Mouse (Mus musculus) kidney, postnatal 0 days (tissue): ENCODE measurements at regions not wholly inside any gene's neighbourhood (a gene's known extent, or its start where the extent isn't known, plus 50 kb on each side); places are given as distances from the start of the nearest gene placed in this dataset.

Experiments used
- ATAC-seq: fragments of 200-750 bp; cut with Nextera tagmentation; replicated peaks from 2 replicates; pipeline ENCODE4 v1.8.0; 2017; ENCODE audit warnings: low read depth, moderate number of reproducible peaks, moderate TSS enrichment, moderate library complexity; ENCODE audit not compliant: low FRiP score
- DNase-seq: peaks from one replicate; pipeline ENCODE4 v3.0.0-alpha.2; 2016; ENCODE audit warnings: low spot score
- H3K27ac ChIP-seq: fragments of 300-500 bp; sonication (generic); 2 replicates; pipeline ENCODE4 v1.5.1; 2014; ENCODE audit warnings: mild to moderate bottlenecking
- H3K27me3 ChIP-seq: fragments of 300-500 bp; sonication (generic); 2 replicates; pipeline ENCODE4 v1.6.1; 2014; ENCODE audit warnings: low read length, mixed read lengths; ENCODE audit not compliant: insufficient read depth
- H3K36me3 ChIP-seq: fragments of 300-500 bp; sonication (generic); 2 replicates; pipeline ENCODE4 v1.6.1; 2014; ENCODE audit warnings: low read length, mixed read lengths; ENCODE audit not compliant: insufficient read depth
- H3K4me1 ChIP-seq: fragments of 300-500 bp; sonication (generic); replicated peaks from 2 replicates; pipeline ENCODE4 v1.6.1; 2014; ENCODE audit warnings: antibody characterized with exemption, low read length, mixed read lengths; ENCODE audit not compliant: insufficient read depth
- H3K4me2 ChIP-seq: fragments of 300-500 bp; sonication (generic); 2 replicates; pipeline ENCODE4 v1.6.1; 2014; ENCODE audit warnings: mild to moderate bottlenecking, low read length, moderate library complexity, mixed read lengths
- H3K4me3 ChIP-seq: fragments of 300-500 bp; sonication (generic); replicated peaks from 2 replicates; pipeline ENCODE4 v1.5.1; 2014; ENCODE audit warnings: low read depth, low read length
- H3K9ac ChIP-seq: fragments of 300-500 bp; sonication (generic); 2 replicates; pipeline ENCODE4 v1.6.1; 2014; ENCODE audit warnings: low read depth, low read length
- H3K9me3 ChIP-seq: fragments of 300-500 bp; sonication (generic); replicated peaks from 2 replicates; pipeline ENCODE4 v1.6.1; 2016; ENCODE audit warnings: low read length, inconsistent platforms, mixed read lengths
- CTCF ChIP-seq: IDR thresholded peaks from 2 replicates; pipeline ENCODE4 v1.5.1; 2016; ENCODE audit warnings: antibody characterized with exemption, low read depth, mild to moderate bottlenecking, moderate library complexity
- WGBS: fragments of 180-500 bp; shearing (Covaris S2); extraction: QIAGEN DNeasy Blood & Tissue Kit; methylation state at CpG from one replicate; pipeline ENCODE4 v1.1.7; 2014; 5-methylcytosine and 5-hydroxymethylcytosine counted together

GRCm38 (mm10) chr4:106133746-106134730 lies 182.0 kb upstream of the Usp24 start:
- DNase-seq = no peak
- TF ChIP-seq CTCF = no peak
- no peaks in the 10 kb centered on the region for H3K27me3 ChIP-seq

GRCm38 (mm10) chr4:106142741-106143140 lies 173.3 kb upstream of the Usp24 start:
- no peak overlapping the region for H3K4me3 ChIP-seq
- no peak for DNase-seq
- H3K27ac ChIP-seq = no peak overlapping the region
- H3K4me1 ChIP-seq = no peaks in the 10 kb centered on the region
- no peaks in the 10 kb centered on the region for H3K36me3 ChIP-seq
- WGBS = 78% methylated on average over 4 of the region's 4 CpGs
- no peaks in the 10 kb centered on the region for H3K27me3 ChIP-seq
- ATAC-seq = no peak
- no peak overlapping the region for H3K4me2 ChIP-seq
- no peaks in the 10 kb centered on the region for H3K9me3 ChIP-seq
- H3K9ac ChIP-seq = no peak overlapping the region
- no peak for TF ChIP-seq CTCF

More at GRCm38 (mm10) chr4:106133746-106134730, 182.0 kb upstream of the Usp24 start:
- Histone ChIP-seq H3K9me3 (no peaks in the 10 kb centered on the region), H3K4me3 (no peak overlapping the region), H3K4me1 (no peaks in the 10 kb centered on the region), H3K4me2 (no peak overlapping the region), H3K36me3 (no peaks in the 10 kb centered on the region), H3K9ac (no peak overlapping the region), H3K27ac (no peak overlapping the region)
- WGBS = 59% methylated on average over 10 of the region's 10 CpGs
- no peak for ATAC-seq

- TF ChIP-seq CTCF = no peak
- DNase-seq (no peak), ATAC-seq (no peak)
These were observed 171.5 kb upstream of the Usp24 start for GRCm38 (mm10) chr4:106144351-106145116.

GRCm38 (mm10) chr4:106146919-106147460 lies 169.0 kb upstream of the Usp24 start:
- no peak for TF ChIP-seq CTCF
- no peak overlapping the region for H3K4me3 ChIP-seq

More at GRCm38 (mm10) chr4:106144351-106145116, 171.5 kb upstream of the Usp24 start:
- Histone ChIP-seq H3K27ac (no peak overlapping the region), H3K27me3 (no peaks in the 10 kb centered on the region), H3K4me3 (no peak overlapping the region), H3K4me1 (no peaks in the 10 kb centered on the region), H3K4me2 (no peak overlapping the region), H3K36me3 (no peaks in the 10 kb centered on the region), H3K9ac (no peak overlapping the region), H3K9me3 (no peaks in the 10 kb centered on the region)
- WGBS = 84% methylated on average over 7 of the region's 7 CpGs

GRCm38 (mm10) chr4:106148866-106149265 lies 167.1 kb upstream of the Usp24 start:
- Histone ChIP-seq H3K27me3 (no peaks in the 10 kb centered on the region), H3K4me1 (no peaks in the 10 kb centered on the region), H3K27ac (no peak overlapping the region), H3K9ac (no peak overlapping the region), H3K4me3 (no peak overlapping the region), H3K9me3 (no peaks in the 10 kb centered on the region), H3K4me2 (no peak overlapping the region), H3K36me3 (no peaks in the 10 kb centered on the region)
- no peak for ATAC-seq
- TF ChIP-seq CTCF = no peak
- 75% methylated on average over 3 of the region's 3 CpGs for WGBS
- no peak for DNase-seq

More at GRCm38 (mm10) chr4:106146919-106147460, 169.0 kb upstream of the Usp24 start:
- ATAC-seq (no peak), DNase-seq (no peak)
- no peak overlapping the region for H3K4me2 ChIP-seq
- no peaks in the 10 kb centered on the region for H3K36me3 ChIP-seq
- no peak overlapping the region for H3K27ac ChIP-seq
- WGBS = 76% methylated on average over 3 of the region's 3 CpGs
- no peaks in the 10 kb centered on the region for H3K9me3 ChIP-seq
- no peak overlapping the region for H3K9ac ChIP-seq
- H3K4me1 ChIP-seq = no peaks in the 10 kb centered on the region
- no peaks in the 10 kb centered on the region for H3K27me3 ChIP-seq

- Histone ChIP-seq H3K27me3 (no peaks in the 10 kb centered on the region), H3K4me1 (no peaks in the 10 kb centered on the region), H3K4me2 (no peak overlapping the region), H3K9me3 (no peaks in the 10 kb centered on the region), H3K36me3 (no peaks in the 10 kb centered on the region), H3K9ac (no peak overlapping the region), H3K4me3 (no peak overlapping the region), H3K27ac (no peak overlapping the region)
- DNase-seq = no peak
- no peak for TF ChIP-seq CTCF
- 86% methylated on average over 7 of the region's 7 CpGs for WGBS
- no peak for ATAC-seq
These were observed 166.5 kb upstream of the Usp24 start for GRCm38 (mm10) chr4:106149471-106150048.
